Mouse (Mus musculus): ENCODE measurements around the gene Tspan7.

GRCm38 (mm10) chrX:10574523-10574922 lies 89.6 kb downstream of the Tspan7 start:
- TF ChIP-seq CTCF (IDR thresholded peaks at IDR 0.05; ENCODE audit: insufficient read depth, low read depth, low read length), result no peak
- TF ChIP-seq POLR2A (IDR thresholded peaks at IDR 0.05; ENCODE audit: insufficient read depth, low read depth, low read length), result no peak

Data from olfactory bulb, adult 2 months (tissue).